Mouse (Mus musculus): ENCODE data around the gene Morc1. TPM values are rescaled to one million over a fixed set of nuclear protein-coding genes. Genes with fewer than 3 reads are reported as not detected.

Gene Morc1
- 0.38 TPM in 1 of 2 replicates, not detected in the other for polyA plus RNA-seq (2011; ENCODE audit: insufficient read length, low read depth, missing spikeins)

DNA sequence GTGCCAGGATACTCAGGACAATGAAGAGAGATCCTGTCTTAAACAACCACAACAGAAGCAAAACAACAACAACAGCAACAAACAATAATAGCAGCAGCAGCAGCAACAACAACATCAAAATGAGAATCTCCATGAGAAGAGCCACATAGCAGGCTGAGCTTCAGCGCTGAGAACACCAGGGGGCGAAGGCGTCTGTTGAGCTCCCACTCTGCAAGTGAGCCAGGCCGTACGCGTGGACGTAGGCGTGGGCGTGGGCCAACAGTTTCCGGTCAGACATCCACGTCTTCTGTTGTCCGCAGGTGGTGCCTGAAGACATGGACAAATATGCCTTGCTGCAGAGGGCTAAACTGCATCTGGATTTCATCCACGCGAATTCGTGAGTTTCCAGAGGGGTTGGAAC, at the start of gene Morc1:
TSS of gene Morc1 (plus strand) at position 211 of the 400 bp plus-strand sequence.
- no peak within 1 kb of the TSS for H3K27ac ChIP-seq (ENCODE audit: insufficient read depth, low read length)
- TF ChIP-seq CTCF (IDR thresholded peaks at IDR 0.05; ENCODE audit: borderline replicate concordance, insufficient read depth, low read length) (no peak), POLR2A (IDR thresholded peaks at IDR 0.05; ENCODE audit: low read depth, low read length) (no peak)
- H3K4me3 ChIP-seq (ENCODE audit: insufficient read depth, low read length), result no peak within 1 kb of the TSS
- no peaks in the 10 kb centered on the region for H3K4me1 ChIP-seq (ENCODE audit: control insufficient read depth, insufficient read depth, low read length)

DNA sequence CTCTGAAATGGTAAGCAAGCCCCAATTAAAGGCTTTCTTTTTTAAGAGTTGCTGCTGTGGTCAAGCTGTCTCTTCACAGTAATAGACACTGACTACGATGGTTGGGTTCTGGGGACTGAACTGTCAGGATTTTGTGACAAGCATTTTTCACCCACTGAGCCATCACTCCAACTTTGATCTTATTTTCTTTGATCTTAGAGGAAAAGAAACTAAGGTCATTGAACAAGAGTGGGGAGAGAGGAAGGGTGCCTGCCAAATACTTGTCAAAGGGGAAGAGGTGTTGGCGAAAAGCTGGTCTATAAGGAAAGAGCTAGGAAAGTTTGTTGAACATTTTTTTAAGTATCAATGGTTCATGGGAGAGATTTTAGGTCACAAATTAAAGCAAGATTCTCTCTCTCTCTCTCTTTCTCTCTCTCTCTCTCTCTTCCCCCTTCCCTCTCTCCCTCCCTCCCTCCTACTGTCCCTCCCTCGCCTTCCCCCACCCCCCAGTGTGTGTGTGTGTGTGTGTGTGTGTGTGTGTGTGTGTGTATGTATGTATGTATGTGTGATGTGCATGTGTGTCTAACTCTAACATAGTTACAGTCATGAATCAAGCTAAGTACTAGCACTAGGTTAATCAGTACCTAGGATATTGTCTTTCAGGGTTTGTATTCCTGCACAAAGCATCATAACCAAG, 47.3 kb upstream of the Morc1 start:
- TF ChIP-seq CTCF (IDR thresholded peaks at IDR 0.05; ENCODE audit: borderline replicate concordance, insufficient read depth, low read length), result no peak
- TF ChIP-seq POLR2A (IDR thresholded peaks at IDR 0.05; ENCODE audit: low read depth, low read length), result no peak
- no peak overlapping the region for H3K4me3 ChIP-seq (ENCODE audit: insufficient read depth, low read length)
- H3K4me1 ChIP-seq (ENCODE audit: control insufficient read depth, insufficient read depth, low read length), result no peaks in the 10 kb centered on the region
- H3K27ac ChIP-seq (ENCODE audit: insufficient read depth, low read length), result no peak overlapping the region

DNA sequence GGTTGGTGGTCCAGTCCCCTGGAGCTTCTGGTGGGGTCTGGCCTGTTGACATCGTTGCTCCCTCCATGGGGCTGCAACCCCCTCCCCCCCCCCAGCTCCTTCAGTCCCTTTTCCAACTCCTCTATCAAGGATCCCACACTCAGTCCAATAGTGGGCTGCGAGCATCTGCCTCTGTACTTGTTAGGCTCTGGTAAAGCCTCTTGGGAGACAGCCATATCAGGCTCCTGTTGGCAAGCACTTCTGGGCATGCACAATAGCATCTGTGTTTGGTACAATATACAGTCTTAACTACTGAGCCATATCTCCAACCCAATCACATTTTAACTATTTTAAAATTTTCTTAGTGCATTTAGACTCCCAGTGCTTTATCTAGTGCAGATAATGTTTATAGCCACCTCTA, 44.1 kb upstream of the Morc1 start:
- H3K27ac ChIP-seq (ENCODE audit: insufficient read depth, low read length), result no peak overlapping the region
- H3K4me1 ChIP-seq (ENCODE audit: control insufficient read depth, insufficient read depth, low read length), result no peaks in the 10 kb centered on the region
- no peak overlapping the region for H3K4me3 ChIP-seq (ENCODE audit: insufficient read depth, low read length)
- TF ChIP-seq POLR2A (IDR thresholded peaks at IDR 0.05; ENCODE audit: low read depth, low read length) (no peak), CTCF (IDR thresholded peaks at IDR 0.05; ENCODE audit: borderline replicate concordance, insufficient read depth, low read length) (no peak)

DNA sequence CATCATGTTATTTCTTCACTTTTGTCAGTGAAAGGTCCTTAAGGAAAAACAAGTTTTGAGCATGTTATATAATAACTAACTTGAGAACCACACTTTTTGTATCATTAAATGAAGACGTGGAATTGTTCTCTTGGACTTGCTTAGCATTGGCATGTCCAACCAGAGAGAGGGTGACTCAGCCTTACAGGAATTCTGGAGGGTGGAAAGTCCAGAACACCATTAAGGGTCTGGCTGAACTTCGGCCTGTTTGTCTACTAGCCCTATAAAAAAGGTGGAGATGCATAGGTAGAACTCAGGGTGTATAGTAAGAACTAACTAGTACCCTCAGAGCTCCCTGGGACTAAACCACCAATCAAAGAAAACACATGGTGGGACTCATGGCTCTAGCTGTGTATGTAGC, 35.8 kb upstream of the Morc1 start:
- no peaks in the 10 kb centered on the region for H3K4me1 ChIP-seq (ENCODE audit: control insufficient read depth, insufficient read depth, low read length)
- no peak for TF ChIP-seq POLR2A (IDR thresholded peaks at IDR 0.05; ENCODE audit: low read depth, low read length)
- no peak for TF ChIP-seq CTCF (IDR thresholded peaks at IDR 0.05; ENCODE audit: borderline replicate concordance, insufficient read depth, low read length)
- H3K4me3 ChIP-seq (ENCODE audit: insufficient read depth, low read length), result no peak overlapping the region
- no peak overlapping the region for H3K27ac ChIP-seq (ENCODE audit: insufficient read depth, low read length)

DNA sequence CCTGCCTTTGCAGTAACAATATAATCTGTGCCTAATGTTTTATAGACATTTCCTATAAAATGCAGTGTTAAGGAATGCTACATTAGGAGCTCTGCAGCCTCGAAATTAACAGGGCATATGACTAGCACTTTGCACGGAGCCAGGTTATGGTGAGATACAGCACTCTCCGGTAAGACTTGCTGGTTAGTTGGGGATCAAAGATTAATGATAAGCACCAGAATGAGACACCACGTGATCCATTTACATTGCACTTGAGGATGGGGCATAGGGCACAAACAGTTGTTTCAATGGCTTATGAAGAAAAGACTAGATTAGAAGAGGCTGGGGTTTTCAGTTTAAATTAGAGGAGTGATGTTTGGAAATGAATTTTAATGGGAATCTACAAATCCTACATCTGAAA, 28.1 kb upstream of the Morc1 start:
- Histone ChIP-seq H3K4me1 (ENCODE audit: control insufficient read depth, insufficient read depth, low read length) (no peaks in the 10 kb centered on the region), H3K4me3 (ENCODE audit: insufficient read depth, low read length) (no peak overlapping the region), H3K27ac (ENCODE audit: insufficient read depth, low read length) (no peak overlapping the region)
- TF ChIP-seq CTCF (IDR thresholded peaks at IDR 0.05; ENCODE audit: borderline replicate concordance, insufficient read depth, low read length) (no peak), POLR2A (IDR thresholded peaks at IDR 0.05; ENCODE audit: low read depth, low read length) (no peak)

DNA sequence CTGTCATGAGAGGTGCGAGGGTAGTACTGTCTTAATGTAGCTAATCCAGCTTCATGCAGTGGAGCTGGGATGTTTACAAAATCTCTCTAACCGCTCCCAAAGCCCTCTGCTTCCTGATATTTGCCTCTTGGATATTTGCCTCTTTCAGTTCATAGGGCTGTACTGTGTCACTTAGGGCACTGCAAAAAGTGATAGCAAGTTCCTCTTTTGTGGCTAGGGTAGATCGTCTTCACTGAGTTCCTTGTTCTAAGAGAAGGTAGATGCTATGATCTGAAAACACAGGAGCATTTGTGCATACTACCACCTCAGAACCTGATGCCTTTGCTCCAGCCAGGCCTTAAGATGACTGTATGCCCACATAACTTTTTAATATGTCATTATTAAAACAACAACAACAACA, 27.6 kb upstream of the Morc1 start:
- Histone ChIP-seq H3K4me1 (ENCODE audit: control insufficient read depth, insufficient read depth, low read length) (no peaks in the 10 kb centered on the region), H3K27ac (ENCODE audit: insufficient read depth, low read length) (no peak overlapping the region), H3K4me3 (ENCODE audit: insufficient read depth, low read length) (no peak overlapping the region)
- TF ChIP-seq POLR2A (IDR thresholded peaks at IDR 0.05; ENCODE audit: low read depth, low read length), result no peak
- TF ChIP-seq CTCF (IDR thresholded peaks at IDR 0.05; ENCODE audit: borderline replicate concordance, insufficient read depth, low read length), result no peak

DNA sequence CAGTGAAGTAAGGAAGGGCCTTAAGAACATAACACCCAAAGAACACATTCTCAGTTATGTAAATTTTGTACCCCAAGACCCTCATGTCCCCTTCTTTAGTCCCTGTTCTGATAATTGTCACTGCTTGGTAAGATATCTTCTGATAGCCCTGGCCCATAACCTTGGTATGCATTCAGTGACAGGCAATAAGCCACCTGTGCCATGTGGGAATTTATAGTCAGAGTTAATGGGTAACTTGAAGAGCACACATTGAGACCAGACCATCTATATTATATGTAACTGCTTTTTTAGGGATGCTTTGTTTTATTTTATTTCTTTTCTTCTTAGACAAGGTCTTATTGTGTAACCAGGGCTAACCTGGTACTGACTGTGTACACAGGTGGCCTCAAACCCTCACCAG, 27.0 kb upstream of the Morc1 start:
- no peaks in the 10 kb centered on the region for H3K4me1 ChIP-seq (ENCODE audit: control insufficient read depth, insufficient read depth, low read length)
- no peak overlapping the region for H3K27ac ChIP-seq (ENCODE audit: insufficient read depth, low read length)
- TF ChIP-seq CTCF (IDR thresholded peaks at IDR 0.05; ENCODE audit: borderline replicate concordance, insufficient read depth, low read length), result no peak
- H3K4me3 ChIP-seq (ENCODE audit: insufficient read depth, low read length), result no peak overlapping the region

DNA sequence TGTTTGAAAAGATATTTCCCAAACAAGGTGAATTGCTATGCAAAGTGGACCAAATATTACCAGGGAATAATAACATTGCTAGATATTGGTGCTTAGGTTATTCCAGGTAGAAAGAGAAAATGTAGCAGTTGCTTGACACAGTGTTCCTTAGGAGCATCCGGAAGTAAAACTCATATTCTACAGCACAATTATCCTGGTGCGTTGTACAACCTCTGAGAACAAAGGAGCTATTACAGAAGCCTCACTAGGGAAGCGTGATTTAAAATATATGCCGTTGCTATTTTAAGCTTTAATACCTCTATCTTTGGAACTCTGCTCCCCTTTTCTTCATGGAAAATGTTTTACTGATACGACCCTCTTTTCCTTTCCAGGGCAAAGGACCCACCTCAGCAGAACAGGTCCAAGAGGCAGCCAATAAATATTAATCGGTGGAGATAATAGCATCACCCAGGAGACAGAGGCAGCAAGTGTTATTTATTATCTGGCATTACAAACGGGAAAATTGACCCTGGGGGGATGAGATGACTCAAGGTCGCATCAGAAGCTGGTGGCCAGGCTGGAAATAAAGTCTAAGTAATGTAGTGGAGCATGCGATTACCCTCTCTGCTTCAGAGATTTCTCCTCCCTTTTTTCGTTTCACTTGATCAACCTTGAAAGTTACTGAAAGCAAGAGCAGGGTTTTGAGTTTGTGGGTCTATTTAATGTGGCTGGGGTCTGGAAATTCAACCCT, 25.2 kb upstream of the Morc1 start:
- no peak overlapping the region for H3K4me3 ChIP-seq (ENCODE audit: insufficient read depth, low read length)
- TF ChIP-seq CTCF (IDR thresholded peaks at IDR 0.05; ENCODE audit: borderline replicate concordance, insufficient read depth, low read length) (no peak), POLR2A (IDR thresholded peaks at IDR 0.05; ENCODE audit: low read depth, low read length) (no peak)
- no peak overlapping the region for H3K27ac ChIP-seq (ENCODE audit: insufficient read depth, low read length)
- no peaks in the 10 kb centered on the region for H3K4me1 ChIP-seq (ENCODE audit: control insufficient read depth, insufficient read depth, low read length)

DNA sequence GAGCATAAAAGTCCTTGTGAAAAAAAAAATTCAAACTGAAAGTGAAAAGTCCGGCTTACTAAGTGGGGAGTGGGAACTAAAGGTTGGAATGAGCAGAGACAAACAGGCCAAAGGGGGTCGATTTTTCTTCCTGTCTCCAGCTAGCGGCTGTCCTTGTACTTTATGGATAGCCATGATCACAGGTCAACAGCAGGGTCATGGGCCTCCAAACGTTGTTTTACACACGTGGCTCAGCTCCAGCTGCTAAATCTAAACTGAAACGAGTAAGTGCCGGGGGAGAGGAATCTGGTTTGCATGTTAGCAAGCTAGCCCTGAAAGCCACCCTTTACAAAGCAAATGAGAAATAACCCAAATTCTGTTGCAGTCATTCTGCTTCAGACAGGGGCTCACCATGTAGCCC, 21.5 kb upstream of the Morc1 start:
- TF ChIP-seq POLR2A (IDR thresholded peaks at IDR 0.05; ENCODE audit: low read depth, low read length) (no peak), CTCF (IDR thresholded peaks at IDR 0.05; ENCODE audit: borderline replicate concordance, insufficient read depth, low read length) (no peak)

DNA sequence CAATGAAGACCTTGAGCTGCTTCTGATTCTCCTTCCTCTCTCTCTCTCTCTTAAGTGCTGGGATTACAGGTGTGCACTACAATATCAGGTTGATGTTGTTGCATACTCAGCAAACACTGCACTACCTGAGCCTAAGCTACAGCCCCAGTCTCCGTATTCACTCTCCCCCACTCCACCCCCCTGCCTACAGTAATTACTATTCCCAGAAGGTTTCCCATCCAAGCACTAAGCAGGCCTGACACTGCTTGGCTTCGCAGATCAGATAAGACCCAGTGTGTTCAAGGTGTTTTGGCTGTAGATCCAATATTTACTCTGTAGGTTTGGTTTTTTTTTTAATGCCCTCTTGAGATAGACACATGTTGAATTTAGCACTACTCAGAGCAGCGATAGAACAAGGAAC, 20.9 kb upstream of the Morc1 start:
- H3K4me1 ChIP-seq (ENCODE audit: control insufficient read depth, insufficient read depth, low read length), result no peaks in the 10 kb centered on the region
- H3K27ac ChIP-seq (ENCODE audit: insufficient read depth, low read length), result no peak overlapping the region
- TF ChIP-seq POLR2A (IDR thresholded peaks at IDR 0.05; ENCODE audit: low read depth, low read length) (no peak), CTCF (IDR thresholded peaks at IDR 0.05; ENCODE audit: borderline replicate concordance, insufficient read depth, low read length) (no peak)
- no peak overlapping the region for H3K4me3 ChIP-seq (ENCODE audit: insufficient read depth, low read length)

More for the DNA sequence above, 21.5 kb upstream of the Morc1 start:
- Histone ChIP-seq H3K4me3 (ENCODE audit: insufficient read depth, low read length) (no peak overlapping the region), H3K27ac (ENCODE audit: insufficient read depth, low read length) (no peak overlapping the region), H3K4me1 (ENCODE audit: control insufficient read depth, insufficient read depth, low read length) (no peaks in the 10 kb centered on the region)

Data from embryonic fibroblast, embryonic 13.5 days (primary cell).